Comparison of ENCODE assay signal across 21 mouse cellular contexts in genomic region chrX:159541936-159542335, GRCm38 (mm10).
"Had no signal": no experiment of that assay in that cellular context is flagged by ENCODE, and none has a peak within 500 bp of the region (broad histone marks: within the 10 kb centered on the region; RNA-seq: fewer than 3 reads in every experiment).

No protein-coding gene starts in this region.

- H3K27me3 ChIP-seq: liver, embryonic 12.5 days; liver, embryonic 15.5 days; lung, embryonic 15.5 days had no signal

- H3K9me3 ChIP-seq: limb, embryonic 10.5 days; limb, embryonic 13.5 days; liver, embryonic 12.5 days; liver, embryonic 15.5 days; lung, embryonic 15.5 days; megakaryocyte, embryonic 14.5 days; midbrain, embryonic 13.5 days; neural tube, embryonic 13.5 days had no signal

- H3K36me3 ChIP-seq: lung, embryonic 15.5 days had no signal

- DNase-seq: kidney, adult 2 months; kidney, postnatal 25 days; layer of hippocampus, adult 9-11 months; liver; lung, adult 18-20 months; lung, postnatal 10 days; lung, postnatal 36 days; thymus, adult 18-20 months; thymus, postnatal 14 days had no signal

- ATAC-seq: liver, embryonic 12.5 days; midbrain, embryonic 13.5 days; midbrain, embryonic 16.5 days had no signal

- H3K4me1 ChIP-seq: limb, embryonic 10.5 days; limb, embryonic 13.5 days; liver, embryonic 15.5 days; lung, embryonic 15.5 days; midbrain, embryonic 10.5 days; midbrain, embryonic 13.5 days had no signal

- H3K4me3 ChIP-seq: layer of hippocampus, adult 2 months; limb, embryonic 10.5 days; limb, embryonic 13.5 days; liver, embryonic 12.5 days; liver, embryonic 15.5 days; lung, embryonic 15.5 days; megakaryocyte, embryonic 14.5 days; midbrain, embryonic 10.5 days; midbrain, embryonic 13.5 days; myocyte; neural tube, embryonic 13.5 days had no signal
